Mouse (Mus musculus) stomach, postnatal 0 days (tissue): Measurements from ENCODE around the gene B630019K06Rik. TPM values are rescaled to one million over a fixed set of nuclear protein-coding genes. Genes with fewer than 3 reads are reported as not detected.

Source experiments
- ATAC-seq: fragments of 200-750 bp; cut with Nextera tagmentation; 2 replicates; pipeline ENCODE4 v1.8.0; 2017; ENCODE audit not compliant: low FRiP score, low TSS enrichment
- DNase-seq: peaks from one replicate; pipeline ENCODE4 v3.0.0-alpha.2; 2016; ENCODE audit warnings: low spot score
- H3K27ac ChIP-seq: fragments of 300-500 bp; sonication (generic); replicated peaks from 2 replicates; pipeline ENCODE4 v1.5.1; 2014; ENCODE audit warnings: mild to moderate bottlenecking, control low read depth
- H3K27me3 ChIP-seq: fragments of 300-500 bp; sonication (generic); 2 replicates; pipeline ENCODE4 v1.6.1; 2014; ENCODE audit warnings: low read length; ENCODE audit not compliant: control insufficient read depth, insufficient read depth
- H3K36me3 ChIP-seq: fragments of 300-500 bp; sonication (generic); 2 replicates; pipeline ENCODE4 v1.6.1; 2014; ENCODE audit warnings: low read length, mixed read lengths; ENCODE audit not compliant: control insufficient read depth, insufficient read depth
- H3K4me1 ChIP-seq: fragments of 300-500 bp; sonication (generic); replicated peaks from 2 replicates; pipeline ENCODE4 v1.6.1; 2014; ENCODE audit warnings: antibody characterized with exemption; ENCODE audit not compliant: control insufficient read depth, insufficient read depth
- H3K4me2 ChIP-seq: fragments of 300-500 bp; sonication (generic); replicated peaks from 2 replicates; pipeline ENCODE4 v1.6.1; 2014; ENCODE audit warnings: low read depth, mild to moderate bottlenecking, control low read depth, moderate library complexity
- H3K4me3 ChIP-seq: fragments of 300-500 bp; sonication (generic); 2 replicates; pipeline ENCODE4 v1.5.1; 2014; ENCODE audit warnings: low read depth, low read length, control low read depth
- H3K9ac ChIP-seq: fragments of 300-500 bp; sonication (generic); 2 replicates; pipeline ENCODE4 v1.6.1; 2014; ENCODE audit warnings: mild to moderate bottlenecking, low read length, control low read depth, mixed read lengths
- H3K9me3 ChIP-seq: fragments of 300-500 bp; sonication (generic); 2 replicates; pipeline ENCODE4 v1.6.1; 2016; ENCODE audit warnings: low read length; ENCODE audit not compliant: control insufficient read depth
- CTCF ChIP-seq: IDR thresholded peaks from 2 replicates; pipeline ENCODE4 v1.5.1; 2016; ENCODE audit warnings: antibody characterized with exemption, low read depth, mild to moderate bottlenecking, moderate library complexity
- EP300 ChIP-seq: optimal IDR thresholded peaks from 2 replicates; pipeline ENCODE3; 2016; ENCODE audit warnings: antibody characterized with exemption
- WGBS: fragments of 180-500 bp; shearing (Covaris S2); extraction: QIAGEN DNeasy Blood & Tissue Kit; methylation state at CpG from one replicate; pipeline ENCODE4 v1.1.7; 2014; 5-methylcytosine and 5-hydroxymethylcytosine counted together
- polyA plus RNA-seq: library from polyadenylated mRNA; unstranded; fragments of >200 nt; fragmentation: Nextera tagmentation; extraction: Ambion mirVana; gene quantifications from 2 replicates; pipeline ENCODE4 v1.2.1, GENCODE M21; 2015

The B630019K06Rik gene
- polyA plus RNA-seq, 1 experiment from 2014 or later: 2.2 TPM

GRCm38 (mm10) chrX:8927308-8927707 lies 35.1 kb downstream of the B630019K06Rik start:
- TF ChIP-seq EP300 (no peak), CTCF (no peak)
- Histone ChIP-seq H3K27ac (no peak overlapping the region), H3K4me3 (no peak overlapping the region), H3K4me1 (no peaks in the 10 kb centered on the region), H3K36me3 (no peaks in the 10 kb centered on the region), H3K27me3 (no peaks in the 10 kb centered on the region), H3K9me3 (no peaks in the 10 kb centered on the region), H3K4me2 (no peak overlapping the region), H3K9ac (no peak overlapping the region)
- no peak for DNase-seq
- 30% methylated on average over 4 of the region's 4 CpGs for WGBS
- ATAC-seq: no peak

- Histone ChIP-seq H3K36me3 (no peaks in the 10 kb centered on the region), H3K4me3 (no peak overlapping the region), H3K9me3 (no peaks in the 10 kb centered on the region), H3K9ac (no peak overlapping the region), H3K4me1 (no peaks in the 10 kb centered on the region), H3K4me2 (no peak overlapping the region), H3K27ac (no peak overlapping the region), H3K27me3 (no peaks in the 10 kb centered on the region)
- 62% methylated on average over 8 of the region's 8 CpGs for WGBS
- TF ChIP-seq CTCF: no peak
- peak; percentile 13 for DNase-seq
- 0 out of 2 replicates have a peak, but pooled peaks have one; percentile 53 for ATAC-seq
Measured at GRCm38 (mm10) chrX:8944041-8944440, 51.9 kb downstream of the B630019K06Rik start.

Other genes with a start within 250 kb of the B630019K06Rik start
- not detected in 2 replicates for gene Ssxb8, start 201.5 kb upstream of the B630019K06Rik start, polyA plus RNA-seq
- not detected in 2 replicates for gene Ssx9, start 143.9 kb upstream of the B630019K06Rik start, polyA plus RNA-seq
- not detected in 2 replicates for gene Ssxb5, start 88.7 kb upstream of the B630019K06Rik start, polyA plus RNA-seq
- not detected in 2 replicates for gene Gm6592, start 48.4 kb upstream of the B630019K06Rik start, polyA plus RNA-seq
- gene Gm5751, start 18.1 kb upstream of the B630019K06Rik start, polyA plus RNA-seq: not detected in 2 replicates
- not detected in 2 replicates for gene Fthl17b, start 70.6 kb downstream of the B630019K06Rik start, polyA plus RNA-seq
- not detected in 2 replicates for gene Fthl17c, start 84.2 kb downstream of the B630019K06Rik start, polyA plus RNA-seq
- gene Fthl17d, start 94.4 kb downstream of the B630019K06Rik start, polyA plus RNA-seq: not detected in 2 replicates
- not detected in 2 replicates for gene Fthl17e, start 141.1 kb downstream of the B630019K06Rik start, polyA plus RNA-seq
- gene Fthl17f, start 170.6 kb downstream of the B630019K06Rik start, polyA plus RNA-seq: not detected in 2 replicates
- not detected in 2 replicates for gene 4930402K13Rik, start 212.2 kb downstream of the B630019K06Rik start, polyA plus RNA-seq